In the genomic region with DNA sequence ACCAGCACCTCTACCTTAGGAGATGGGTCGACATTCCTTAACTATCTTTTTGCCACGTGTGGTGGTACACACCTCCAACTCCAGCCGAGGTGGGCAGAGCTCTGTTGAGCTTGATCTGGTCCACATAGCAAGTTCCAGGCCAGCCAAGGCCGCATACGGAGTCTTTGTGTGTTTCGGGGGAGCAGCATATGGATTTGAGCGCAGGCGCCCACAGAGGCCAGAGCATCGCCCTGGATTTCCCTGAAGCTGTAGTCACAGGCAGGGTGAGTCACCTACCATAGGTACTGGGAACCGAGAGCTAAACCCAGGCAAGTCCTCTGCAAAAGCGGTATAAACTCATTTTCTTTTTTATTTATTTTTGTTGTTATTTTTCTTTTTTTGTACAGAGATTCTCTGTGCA, we compare ENCODE assay signal across 10 mouse cellular contexts. TPM values are rescaled to one million over a fixed set of nuclear protein-coding genes. Genes with fewer than 3 reads are reported as not detected.
DNase-seq lines count a peak whose midpoint lies in the region; ATAC-seq and TF ChIP-seq lines count a peak whose summit lies in the region.
"Had no signal": no experiment of that assay in that cellular context is flagged by ENCODE, and none has a peak within 500 bp of the region (broad histone marks: within the 10 kb centered on the region; RNA-seq: fewer than 3 reads in every experiment).

No protein-coding gene starts in this region.

- WGBS in limb, embryonic 11.5 days: 95% methylated on average over 11 of the region's 11 CpGs
- WGBS in limb, embryonic 10.5 days: 89% methylated on average over 11 of the region's 11 CpGs
- 86% methylated on average over 11 of the region's 11 CpGs for WGBS in embryonic facial prominence, embryonic 13.5 days
- WGBS in liver, embryonic 14.5 days (ENCODE audit: insufficient replicate concordance): 33% methylated on average over 11 of the region's 11 CpGs

- no peaks in the 10 kb centered on the region; the same call in 1 of the 2 replicates for H3K4me1 ChIP-seq in limb, embryonic 11.5 days (ENCODE audit: control insufficient read depth, insufficient read depth, low read length)
- H3K4me1 ChIP-seq in limb, embryonic 10.5 days: peaks cover 17% of the 10 kb centered on the region
- peaks cover 13% of the 10 kb centered on the region for H3K4me1 ChIP-seq in embryonic facial prominence, embryonic 13.5 days
- H3K4me1 ChIP-seq in liver, embryonic 14.5 days (replicated peaks; ENCODE audit: control insufficient read depth in 2 of 2, insufficient read depth in 2 of 2, low read length in 1 of 2): peaks cover 4 to 18% of the 10 kb centered on the region in 2 experiments; a peak in 3 of 4 replicates

- peak overlapping the region; percentile 65; the same call in 1 of the 2 replicates for H3K27ac ChIP-seq in limb, embryonic 11.5 days (replicated peaks; ENCODE audit: low read depth, low read length)
- H3K27ac ChIP-seq in limb, embryonic 10.5 days: no peak overlapping the region; the same call in 1 of the 2 replicates
- peak overlapping the region; percentile 48 for H3K27ac ChIP-seq in embryonic facial prominence, embryonic 13.5 days
- no peak overlapping the region for H3K27ac ChIP-seq in liver, embryonic 14.5 days

- no peaks in the 10 kb centered on the region for H3K9me3 ChIP-seq in limb, embryonic 11.5 days (ENCODE audit: control insufficient read depth, low read length)
- no peaks in the 10 kb centered on the region; the same call in 1 of the 2 replicates for H3K9me3 ChIP-seq in limb, embryonic 10.5 days (replicated peaks)
- H3K9me3 ChIP-seq in embryonic facial prominence, embryonic 13.5 days: no peaks in the 10 kb centered on the region
- H3K9me3 ChIP-seq in liver, embryonic 14.5 days (ENCODE audit: control insufficient read depth, low read length): no peaks in the 10 kb centered on the region

- TF ChIP-seq CTCF in liver, embryonic 14.5 days (IDR thresholded peaks at IDR 0.05; ENCODE audit: low read depth): no peak

- peaks cover 37% of the 10 kb centered on the region for H3K36me3 ChIP-seq in limb, embryonic 11.5 days (ENCODE audit: control insufficient read depth, insufficient read depth, low read length)
- H3K36me3 ChIP-seq in limb, embryonic 10.5 days: peaks cover 100% of the 10 kb centered on the region
- peaks cover 96% of the 10 kb centered on the region for H3K36me3 ChIP-seq in embryonic facial prominence, embryonic 13.5 days
- H3K36me3 ChIP-seq in liver, embryonic 14.5 days (replicated peaks; ENCODE audit: control insufficient read depth, insufficient read depth, low read depth): no peaks in the 10 kb centered on the region

- no peaks in the 10 kb centered on the region for H3K27me3 ChIP-seq in limb, embryonic 11.5 days (ENCODE audit: control insufficient read depth, insufficient read depth, low read length)
- no peaks in the 10 kb centered on the region for H3K27me3 ChIP-seq in limb, embryonic 10.5 days (ENCODE audit: low read depth, poor library complexity, severe bottlenecking)
- no peaks in the 10 kb centered on the region for H3K27me3 ChIP-seq in embryonic facial prominence, embryonic 13.5 days
- no peaks in the 10 kb centered on the region for H3K27me3 ChIP-seq in liver, embryonic 14.5 days (ENCODE audit: control insufficient read depth, insufficient read depth, low read length)

- TF ChIP-seq EP300 in liver, embryonic 14.5 days (IDR thresholded peaks at IDR 0.05; ENCODE audit: low read depth): no peak

- no peak overlapping the region for H3K9ac ChIP-seq in limb, embryonic 11.5 days (ENCODE audit: low read length)
- 0 out of 2 replicates have a peak overlapping the region, but pooled peaks have one; percentile 12 for H3K9ac ChIP-seq in embryonic facial prominence, embryonic 13.5 days
- H3K9ac ChIP-seq in liver, embryonic 14.5 days (replicated peaks): no peak overlapping the region

- no peak overlapping the region for H3K4me2 ChIP-seq in limb, embryonic 11.5 days (ENCODE audit: low read depth, severe bottlenecking)
- H3K4me2 ChIP-seq in embryonic facial prominence, embryonic 13.5 days: no peak overlapping the region
- peak overlapping the region; percentile 21; the same call in 1 of the 2 replicates for H3K4me2 ChIP-seq in liver, embryonic 14.5 days (ENCODE audit: low read depth)

- peak; percentile 56; the same call in 1 of the 2 replicates for ATAC-seq in frontal cortex, adult (ENCODE audit: low TSS enrichment)
- ATAC-seq in limb, embryonic 11.5 days (ENCODE audit: insufficient number of reproducible peaks, low FRiP score, low TSS enrichment, low read depth): no peak
- no peak for ATAC-seq in embryonic facial prominence, embryonic 13.5 days (ENCODE audit: insufficient number of reproducible peaks, insufficient read depth, low FRiP score, low TSS enrichment, low read depth)
- no peak for ATAC-seq in liver, embryonic 14.5 days (ENCODE audit: insufficient read depth)
- no peak for ATAC-seq in megakaryocyte-erythroid progenitor cell, adult 5-6 weeks (replicated peaks; ENCODE audit: low FRiP score, low TSS enrichment, poor library complexity, severe bottlenecking)

- DNase-seq in frontal cortex, postnatal 36 days (ENCODE audit: low spot score in 2 of 2): no peak
- DNase-seq in limb, embryonic 11.5 days (ENCODE audit: low spot score): no peak
- no peak for DNase-seq in limb, embryonic 10.5 days (ENCODE audit: low spot score)
- DNase-seq in liver, embryonic 14.5 days (ENCODE audit: low read depth in 3 of 3, low spot score in 3 of 3): no peak
- no peak for DNase-seq in B cell, adult 2 months
- DNase-seq: cerebellum, adult 9-11 months; gastrocnemius, postnatal 10 days had no signal

- no peak overlapping the region for H3K4me3 ChIP-seq in limb, embryonic 11.5 days (ENCODE audit: low read depth, low read length)
- H3K4me3 ChIP-seq in limb, embryonic 10.5 days: no peak overlapping the region
- no peak overlapping the region for H3K4me3 ChIP-seq in embryonic facial prominence, embryonic 13.5 days
- H3K4me3 ChIP-seq in liver, embryonic 14.5 days (ENCODE audit: insufficient read depth in 1 of 2, low read depth in 2 of 2, low read length in 2 of 2): no peak overlapping the region

RNA-seq across cellular contexts. Expression of a gene that starts 23.0 kb away (rescaled TPM):
- 149 and 156 TPM in 2 replicates for polyA plus RNA-seq in limb, embryonic 11.5 days (2014; fragmentation: Nextera tagmentation; extraction: Ambion mirVana)
- polyA plus RNA-seq in limb, embryonic 10.5 days (2016; fragmentation: Nextera tagmentation; extraction: Ambion mirVana): 152 and 170 TPM in 2 replicates
- 100 and 112 TPM in 2 replicates for polyA plus RNA-seq in embryonic facial prominence, embryonic 13.5 days (2015; fragmentation: Nextera tagmentation; extraction: Ambion mirVana)
- 9.5 and 9.8 TPM in 2 replicates for polyA plus RNA-seq in liver, embryonic 14.5 days (2012; rRNA removed)
- 3.7 and 5.5 TPM in 2 replicates for polyA plus RNA-seq in liver, embryonic 14.5 days (2014; fragmentation: Nextera tagmentation; extraction: Ambion mirVana)
- 48.5 and 52.0 TPM in 2 replicates for total RNA-seq in megakaryocyte-erythroid progenitor cell, adult 5-6 weeks (2014; fragmentation: Nextera tagmentation)
- total RNA-seq in megakaryocyte-erythroid progenitor cell, adult 5-6 weeks (2017): 30.5 and 40.8 TPM in 2 replicates

RNA-seq across cellular contexts. Expression of a gene that starts 29.0 kb away (rescaled TPM):
- 50.4 and 59.7 TPM in 2 replicates for polyA plus RNA-seq in limb, embryonic 11.5 days (2014; fragmentation: Nextera tagmentation; extraction: Ambion mirVana)
- 63.5 and 74.8 TPM in 2 replicates for polyA plus RNA-seq in limb, embryonic 10.5 days (2016; fragmentation: Nextera tagmentation; extraction: Ambion mirVana)
- 67.1 and 72.0 TPM in 2 replicates for polyA plus RNA-seq in embryonic facial prominence, embryonic 13.5 days (2015; fragmentation: Nextera tagmentation; extraction: Ambion mirVana)
- polyA plus RNA-seq in liver, embryonic 14.5 days (2012; rRNA removed): 7.2 and 10.3 TPM in 2 replicates
- polyA plus RNA-seq in liver, embryonic 14.5 days (2014; fragmentation: Nextera tagmentation; extraction: Ambion mirVana): 5.7 and 8.6 TPM in 2 replicates
- total RNA-seq in megakaryocyte-erythroid progenitor cell, adult 5-6 weeks (2014; fragmentation: Nextera tagmentation): 8.3 and 9.2 TPM in 2 replicates
- 1.8 and 5.0 TPM in 2 replicates for total RNA-seq in megakaryocyte-erythroid progenitor cell, adult 5-6 weeks (2017)

Comparison
In these comparisons a context has a peak if more than half of its experiments do, and no peak if none do; other contexts are left out.
1. H3K27ac ChIP-seq: peak in limb, embryonic 11.5 days (single experiment) and embryonic facial prominence, embryonic 13.5 days (single experiment); none in limb, embryonic 10.5 days (single experiment) and liver, embryonic 14.5 days (single experiment).